Mouse (Mus musculus) CH12.LX (cell line): ENCODE measurements at regions not wholly inside any gene's neighbourhood (a gene's known extent, or its start where the extent isn't known, plus 50 kb on each side); places are given as distances from the start of the nearest gene placed in this dataset.
A peak's percentile ranks its signal among the peaks of the same experiment; 100 is the strongest.

ENCODE experiments used
- DNase-seq: peaks from one replicate; pipeline ENCODE4 v3.0.0-alpha.2; 2013; ENCODE audit errors: extremely low read depth
- H3K27ac ChIP-seq: 2 replicates; pipeline ENCODE4 v1.5.1; 2012; ENCODE audit warnings: low read depth, mild to moderate bottlenecking, control low read depth, moderate library complexity; ENCODE audit not compliant: insufficient read depth
- H3K27me3 ChIP-seq: replicated peaks from 2 replicates; pipeline ENCODE3; 2012; ENCODE audit warnings: inconsistent platforms
- H3K36me3 ChIP-seq, 2 experiments: replicated peaks in 1 of 2; 2 replicates each; pipeline versions ENCODE3 to v1.6.1; 2012; ENCODE audit warnings: inconsistent platforms in 1 of 2, low read length in 1 of 2, mild to moderate bottlenecking in 1 of 2, mixed read lengths in 1 of 2, moderate library complexity in 1 of 2; ENCODE audit not compliant: control insufficient read depth in 1 of 2, insufficient read depth in 1 of 2
- H3K4me1 ChIP-seq, 2 experiments: 2 replicates each; pipeline ENCODE4 v1.6.1; 2012; ENCODE audit warnings: inconsistent platforms in 1 of 2, moderate library complexity in 1 of 2; ENCODE audit not compliant: insufficient read depth in 2 of 2, control insufficient read depth in 1 of 2
- H3K4me2 ChIP-seq: 2 replicates; pipeline ENCODE4 v1.6.1; 2012; ENCODE audit warnings: low read depth, mild to moderate bottlenecking, control low read depth; ENCODE audit not compliant: poor library complexity, insufficient read depth, severe bottlenecking
- H3K4me3 ChIP-seq, 3 experiments: fragments of 150-350 bp in 1 of 3; sonication (generic) in 1 of 3; replicated peaks in 1 of 3; 2 replicates each; pipeline versions ENCODE3 to v1.5.1; 2011 to 2012; ENCODE audit warnings: low read depth in 2 of 3, low read length in 2 of 3, mild to moderate bottlenecking in 2 of 3, moderate library complexity in 2 of 3, control low read depth in 1 of 3, improper control_type of control experiment in 1 of 3, inconsistent platforms in 1 of 3, mixed read lengths in 1 of 3; ENCODE audit not compliant: poor library complexity in 1 of 3
- H3K79me2 ChIP-seq: replicated peaks from 2 replicates; pipeline ENCODE4 v1.6.1; 2012; ENCODE audit warnings: mild to moderate bottlenecking, moderate library complexity; ENCODE audit not compliant: control insufficient read depth, poor library complexity, insufficient read depth, severe bottlenecking; ENCODE audit errors: extremely low read depth
- H3K9ac ChIP-seq: 2 replicates; pipeline ENCODE4 v1.6.1; 2012; ENCODE audit warnings: low read depth, mild to moderate bottlenecking, control low read depth, moderate library complexity; ENCODE audit not compliant: insufficient read depth
- H3K9me3 ChIP-seq: replicated peaks from 2 replicates; pipeline ENCODE3; 2012; ENCODE audit warnings: low read length, inconsistent platforms, mixed read lengths
- CTCF ChIP-seq, 2 experiments: IDR thresholded peaks in 1 of 2; conservative IDR thresholded peaks in 1 of 2; 2 replicates each; pipeline ENCODE4 v1.5.1; 2011 to 2012; ENCODE audit warnings: low read depth in 2 of 2, low read length in 2 of 2, improper control_type of control experiment in 1 of 2, inconsistent platforms in 1 of 2, mild to moderate bottlenecking in 1 of 2, moderate library complexity in 1 of 2
- ELF1 ChIP-seq: IDR thresholded peaks from 2 replicates; pipeline ENCODE4 v1.6.1; 2014; ENCODE audit warnings: low read depth, mild to moderate bottlenecking, inconsistent platforms, low read length, improper control_type of control experiment
- GABPA ChIP-seq: IDR thresholded peaks from 2 replicates; pipeline ENCODE4 v1.6.1; 2012; ENCODE audit warnings: low read depth, low read length, improper control_type of control experiment, inconsistent platforms; ENCODE audit not compliant: insufficient replicate concordance
- HCFC1 ChIP-seq: IDR thresholded peaks from 2 replicates; pipeline ENCODE4 v1.6.1; 2012; ENCODE audit warnings: low read depth, mild to moderate bottlenecking, inconsistent platforms, low read length, improper control_type of control experiment
- JUND ChIP-seq: conservative IDR thresholded peaks from 2 replicates; pipeline ENCODE4 v1.6.1; 2011; ENCODE audit warnings: low read depth, low read length, improper control_type of control experiment
- KAT2A ChIP-seq: IDR thresholded peaks from 2 replicates; pipeline ENCODE4 v1.6.1; 2012; ENCODE audit warnings: low read length, improper control_type of control experiment, inconsistent platforms; ENCODE audit not compliant: insufficient replicate concordance
- MAZ ChIP-seq: IDR thresholded peaks from 2 replicates; pipeline ENCODE4 v1.6.1; 2012; ENCODE audit warnings: low read depth, mild to moderate bottlenecking, inconsistent platforms, low read length, improper control_type of control experiment, moderate library complexity
- MEF2A ChIP-seq: IDR thresholded peaks from 2 replicates; pipeline ENCODE4 v1.6.1; 2014; ENCODE audit warnings: low read depth, mild to moderate bottlenecking, inconsistent platforms, low read length, improper control_type of control experiment, borderline replicate concordance
- MXI1 ChIP-seq: IDR thresholded peaks from 2 replicates; pipeline ENCODE4 v1.6.1; 2011; ENCODE audit warnings: mild to moderate bottlenecking, low read depth, low read length, improper control_type of control experiment
- MYC ChIP-seq: IDR thresholded peaks from 2 replicates; pipeline ENCODE4 v1.6.1; 2011; ENCODE audit warnings: low read depth, mild to moderate bottlenecking, improper control_type of control experiment, low read length
- NELFE ChIP-seq: IDR thresholded peaks from 2 replicates; pipeline ENCODE4 v1.6.1; 2011; ENCODE audit warnings: low read depth, low read length, improper control_type of control experiment
- PAX5 ChIP-seq: IDR thresholded peaks from 2 replicates; pipeline ENCODE4 v1.6.1; 2012; ENCODE audit warnings: low read length, inconsistent platforms, mixed read lengths
- POLR2A ChIP-seq: IDR thresholded peaks from 2 replicates; pipeline ENCODE4 v1.6.1; 2011; ENCODE audit warnings: low read depth, mild to moderate bottlenecking, improper control_type of control experiment, low read length
- RAD21 ChIP-seq: IDR thresholded peaks from 2 replicates; pipeline ENCODE4 v1.6.1; 2011; ENCODE audit warnings: low read depth, mild to moderate bottlenecking, low read length, improper control_type of control experiment, moderate library complexity
- SMC3 ChIP-seq: IDR thresholded peaks from 2 replicates; pipeline ENCODE4 v1.6.1; 2011; ENCODE audit warnings: low read depth, low read length, improper control_type of control experiment
- TBP ChIP-seq: conservative IDR thresholded peaks from 2 replicates; pipeline ENCODE4 v1.6.1; 2011; ENCODE audit warnings: low read depth, low read length, improper control_type of control experiment
- TCF12 ChIP-seq: IDR thresholded peaks from 2 replicates; pipeline ENCODE4 v1.6.1; 2014; ENCODE audit warnings: low read depth, mild to moderate bottlenecking, inconsistent platforms, low read length, improper control_type of control experiment
- UBTF ChIP-seq: IDR thresholded peaks from 2 replicates; pipeline ENCODE4 v1.6.1; 2012; ENCODE audit warnings: low read depth, mild to moderate bottlenecking, inconsistent platforms, low read length, improper control_type of control experiment, moderate library complexity
- USF1 ChIP-seq: IDR thresholded peaks from 2 replicates; pipeline ENCODE4 v1.6.1; 2014; ENCODE audit warnings: low read depth, mild to moderate bottlenecking, inconsistent platforms, low read length, improper control_type of control experiment
- ZC3H11A ChIP-seq: IDR thresholded peaks from 2 replicates; pipeline ENCODE4 v1.6.1; 2012; ENCODE audit warnings: low read depth, mild to moderate bottlenecking, inconsistent platforms, low read length, improper control_type of control experiment
- ZKSCAN1 ChIP-seq: IDR thresholded peaks from 2 replicates; pipeline ENCODE4 v1.6.1; 2012; ENCODE audit warnings: low read depth, inconsistent platforms, low read length, improper control_type of control experiment, borderline replicate concordance
- dilution Hi-C: fragments of 300-500 bp; cut with MboI; formaldehyde crosslinking; loops from 2 replicates; pipeline ENCODE4 v1.14.3; 2020; ENCODE audit warnings: low sequenced_read_pairs; ENCODE audit not compliant: extremely low pct_unique_long_range_greater_than_20kb, extremely low pct_ligation_motif_present
- in situ Hi-C: fragments of 300-500 bp; cut with MboI; formaldehyde crosslinking; loops from 3 replicates; pipeline ENCODE4 v1.14.3; 2019; ENCODE audit warnings: low sequenced_read_pairs, low pct_ligation_motif_present, low pct_unique_long_range_greater_than_20kb, mixed read lengths

- TF ChIP-seq KAT2A (0 out of 2 replicates have a peak, but pooled peaks have one; percentile 27), NELFE (no peak), SMC3 (no peak), RAD21 (no peak), TCF12 (no peak)
Measured at GRCm38 (mm10) chr12:99093151-99093550, 172.8 kb downstream of the Ttc8 start (continued).

GRCm38 (mm10) chr12:99093989-99094388 is 173.6 kb downstream of the Ttc8 start:
- Histone ChIP-seq H3K9ac (no peak overlapping the region), H3K4me1 (peaks cover 13 to 53% of the 10 kb centered on the region in 2 experiments; a peak in 3 of 4 replicates), H3K36me3 (no peaks in the 10 kb centered on the region), H3K4me3 (no peak overlapping the region), H3K9me3 (no peaks in the 10 kb centered on the region), H3K79me2 (no peaks in the 10 kb centered on the region), H3K4me2 (no peak overlapping the region), H3K27ac (no peak overlapping the region), H3K27me3 (peaks cover 2% of the 10 kb centered on the region)
- TF ChIP-seq USF1: no peak
- no peak for TF ChIP-seq MEF2A
- no peak for TF ChIP-seq PAX5
- TF ChIP-seq MXI1: no peak
- no peak for TF ChIP-seq ELF1
- TF ChIP-seq MAZ: no peak
- TF ChIP-seq GABPA: no peak
- TF ChIP-seq POLR2A: no peak
- TF ChIP-seq RAD21: no peak
- no peak for TF ChIP-seq MYC
- TF ChIP-seq HCFC1: no peak
- no peak for TF ChIP-seq ZKSCAN1
- no peak for TF ChIP-seq SMC3
- no peak for TF ChIP-seq JUND
- TF ChIP-seq NELFE: no peak
- in situ Hi-C loops (loop anchor here (10.0 to 25.0 kb wide), 4 partner anchors 301 to 1018 kb away; partner anchors contain the start of genes Efcab11, Psmc1 and Tdp1), dilution Hi-C loops (no loop called here)
- no peak for DNase-seq

GRCm38 (mm10) chr12:99096930-99097617 is 176.7 kb downstream of the Ttc8 start:
- peak; percentile 89 for DNase-seq
- Histone ChIP-seq H3K4me3 (no peak overlapping the region), H3K9ac (no peak overlapping the region), H3K4me2 (no peak overlapping the region; the same call in 1 of the 2 replicates), H3K9me3 (no peaks in the 10 kb centered on the region), H3K27ac (no peak overlapping the region), H3K27me3 (no peaks in the 10 kb centered on the region), H3K79me2 (no peaks in the 10 kb centered on the region), H3K4me1 (peaks cover 11 to 43% of the 10 kb centered on the region in 2 experiments; a peak in 3 of 4 replicates), H3K36me3 (no peaks in the 10 kb centered on the region)
- peak; percentile 73 to 87 for TF ChIP-seq CTCF (conservative IDR thresholded peaks at IDR 0.05 in 1 of 2, IDR thresholded peaks at IDR 0.05 in 1 of 2; ENCODE audit: low read depth in 2 of 2, low read length in 2 of 2)
- peak; percentile 27 for TF ChIP-seq ZC3H11A
- peak; percentile 80 for TF ChIP-seq SMC3
- peak; percentile 87 for TF ChIP-seq RAD21
- TF ChIP-seq ZKSCAN1: no peak
- no peak for TF ChIP-seq TBP
- no peak for TF ChIP-seq UBTF
- dilution Hi-C loops: no loop called here
- in situ Hi-C loops: loop anchor here (10.0 to 25.0 kb wide), 4 partner anchors 298 to 1015 kb away; partner anchors contain the start of genes Efcab11, Psmc1 and Tdp1
